Mouse (Mus musculus): ENCODE measurements around the gene Coq10b.

Coq10b gene

DNA sequence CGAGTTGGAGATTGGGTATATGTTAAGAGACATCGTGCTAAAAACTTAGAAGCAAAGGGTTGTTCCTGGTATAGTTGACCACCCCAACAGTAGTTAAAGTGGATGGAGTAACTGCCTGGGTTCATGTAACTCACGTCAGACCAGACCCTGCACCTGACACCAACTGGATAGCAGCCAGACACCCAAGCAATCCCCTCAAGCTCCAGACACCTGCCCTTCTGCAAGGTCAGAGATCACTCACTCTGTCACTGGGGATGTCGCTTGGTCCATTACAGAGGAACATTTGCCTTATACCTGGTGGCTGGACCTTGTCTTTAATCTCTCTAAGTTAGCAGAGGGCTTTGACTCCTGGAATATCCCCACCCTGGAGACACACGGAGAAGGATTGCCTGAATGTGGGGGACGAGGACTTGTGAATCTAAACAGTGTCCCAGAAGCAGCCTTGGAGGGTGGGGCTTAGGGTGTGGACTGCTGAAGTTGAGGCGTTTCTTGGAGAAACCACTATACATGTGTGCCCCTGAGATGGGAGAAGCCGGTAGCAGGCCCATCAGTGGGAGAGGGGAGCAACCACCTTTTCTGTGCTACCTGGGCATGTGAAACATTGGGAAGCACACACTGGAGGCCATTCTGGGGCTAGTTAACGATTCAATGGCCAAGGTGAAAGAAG lies 54.5 kb downstream of the Coq10b start:
- no peak for DNase-seq (ENCODE audit: low read depth, low spot score)

DNA sequence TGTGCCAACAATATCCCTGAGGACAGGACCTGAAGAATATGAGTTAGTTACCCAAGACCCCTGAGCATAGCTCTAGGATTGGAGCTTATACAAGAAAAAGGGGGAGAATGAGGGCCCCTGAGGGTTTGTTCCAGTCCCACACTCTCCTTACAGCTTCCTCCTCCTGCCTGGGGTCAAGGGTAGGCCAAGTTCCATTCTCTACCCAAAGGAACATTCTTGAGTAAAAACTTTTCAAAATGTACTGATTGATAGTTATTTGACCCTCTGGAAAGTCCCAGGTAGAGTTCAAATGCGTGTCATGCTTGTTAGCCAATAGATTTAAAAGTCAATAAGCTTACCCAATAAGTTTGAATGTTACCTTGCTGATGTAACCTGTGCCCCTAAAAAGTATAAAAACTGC lies 55.1 kb downstream of the Coq10b start:
- DNase-seq (ENCODE audit: low read depth, low spot score): no peak

DNA sequence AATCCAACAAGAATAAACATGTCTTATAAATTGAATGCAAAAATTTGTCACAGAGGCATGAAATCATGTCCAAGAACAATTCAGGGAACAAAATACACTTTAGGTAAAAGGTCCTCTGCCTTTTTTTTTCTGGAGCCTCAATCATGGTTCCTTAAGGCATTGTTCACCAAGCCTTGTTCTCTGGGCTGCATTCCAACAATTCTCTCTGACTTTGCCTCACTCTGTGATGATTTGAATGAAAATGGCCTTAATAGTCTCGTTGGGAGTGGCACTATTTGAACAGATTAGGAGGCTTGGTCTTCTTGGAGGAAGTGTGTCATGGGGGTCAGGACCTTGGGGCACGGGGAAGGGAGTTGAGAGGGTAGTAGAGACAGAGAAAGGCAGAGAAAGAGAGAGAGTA lies 55.9 kb downstream of the Coq10b start:
- no peak for DNase-seq (ENCODE audit: low read depth, low spot score)

DNA sequence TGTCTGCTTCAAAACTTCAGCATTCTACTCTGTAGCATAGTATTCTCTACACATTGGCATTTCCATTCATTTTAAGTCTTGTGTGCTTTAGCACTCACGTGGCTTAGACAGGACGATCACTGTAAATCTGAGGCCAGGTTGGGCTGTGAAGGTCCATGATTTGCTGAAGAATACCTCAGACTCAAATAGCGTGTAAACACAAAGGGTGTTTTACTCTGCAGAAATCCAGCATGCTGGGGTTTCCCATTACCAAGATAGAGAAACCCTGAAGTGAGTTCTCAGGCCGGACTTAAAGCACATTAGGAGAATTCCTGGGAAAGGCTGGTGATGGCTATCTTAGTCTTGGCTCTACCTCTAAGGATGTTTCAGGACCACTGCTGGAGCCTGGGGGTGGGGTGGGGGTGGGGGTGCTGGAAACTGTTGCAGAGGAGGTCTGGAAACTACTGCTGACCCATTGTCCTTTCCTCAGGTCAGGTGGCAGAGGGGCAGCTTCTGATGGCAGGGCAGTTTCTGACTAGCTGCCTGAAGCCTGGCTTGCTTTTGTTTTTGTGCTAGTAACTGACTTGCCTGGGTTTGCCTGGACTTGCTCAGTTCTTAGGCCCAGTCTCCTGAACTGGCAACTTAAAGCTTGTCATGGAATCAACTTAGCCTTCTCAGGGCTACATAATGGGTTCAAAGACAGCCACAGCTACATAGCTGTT lies 56.6 kb downstream of the Coq10b start:
- no peak for DNase-seq (ENCODE audit: low read depth, low spot score)

All from c-Kit-negative CD71-positive TER-119-positive erythroid progenitor cells, embryonic 14.5 days (primary cell).